Mouse (Mus musculus) stomach, embryonic 16.5 days (tissue): ENCODE results near the gene Snx3. TPM values are rescaled to one million over a fixed set of nuclear protein-coding genes. Genes with fewer than 3 reads are reported as not detected.

Experiments
- ATAC-seq: fragments of 200-750 bp; cut with Nextera tagmentation; 2 replicates; pipeline ENCODE4 v1.8.0; 2017; ENCODE audit warnings: moderate number of reproducible peaks, moderate TSS enrichment; ENCODE audit not compliant: insufficient read depth, low FRiP score
- H3K27ac ChIP-seq: fragments of 300-500 bp; sonication (generic); 2 replicates; pipeline ENCODE4 v1.5.1; 2014; ENCODE audit warnings: low read length
- H3K27me3 ChIP-seq: fragments of 300-500 bp; sonication (generic); 2 replicates; pipeline ENCODE4 v1.6.1; 2014; ENCODE audit warnings: low read length, control low read depth, mixed read lengths; ENCODE audit not compliant: control insufficient read depth, insufficient read depth
- H3K36me3 ChIP-seq: fragments of 300-500 bp; sonication (generic); 2 replicates; pipeline ENCODE4 v1.6.1; 2014; ENCODE audit warnings: low read length; ENCODE audit not compliant: control insufficient read depth, insufficient read depth
- H3K4me1 ChIP-seq: fragments of 300-500 bp; sonication (generic); 2 replicates; pipeline ENCODE4 v1.6.1; 2014; ENCODE audit warnings: low read length, control low read depth, mixed read lengths; ENCODE audit not compliant: control insufficient read depth, insufficient read depth
- H3K4me2 ChIP-seq: fragments of 300-500 bp; sonication (generic); 2 replicates; pipeline ENCODE4 v1.6.1; 2014; ENCODE audit warnings: low read depth, low read length, mixed read lengths
- H3K4me3 ChIP-seq: fragments of 300-500 bp; sonication (generic); replicated peaks from 2 replicates; pipeline ENCODE4 v1.5.1; 2014; ENCODE audit warnings: mild to moderate bottlenecking, low read length
- H3K9ac ChIP-seq: fragments of 300-500 bp; sonication (generic); 2 replicates; pipeline ENCODE4 v1.6.1; 2014; ENCODE audit warnings: low read length
- H3K9me3 ChIP-seq: fragments of 300-500 bp; sonication (generic); replicated peaks from 2 replicates; pipeline ENCODE4 v1.6.1; 2016; ENCODE audit warnings: low read length, control low read depth; ENCODE audit not compliant: control insufficient read depth
- WGBS: fragments of 180-500 bp; shearing (Covaris S2); extraction: QIAGEN DNeasy Blood & Tissue Kit; methylation state at CpG from one replicate; pipeline ENCODE4 v1.1.7; 2014; 5-methylcytosine and 5-hydroxymethylcytosine counted together
- polyA plus RNA-seq: library from polyadenylated mRNA; unstranded; fragments of >200 nt; fragmentation: Nextera tagmentation; extraction: Ambion mirVana; gene quantifications from 2 replicates; pipeline ENCODE4 v1.2.1, GENCODE M21; 2015

Snx3 gene
- polyA plus RNA-seq, 1 experiment from 2014 or later: 350 TPM

DNA sequence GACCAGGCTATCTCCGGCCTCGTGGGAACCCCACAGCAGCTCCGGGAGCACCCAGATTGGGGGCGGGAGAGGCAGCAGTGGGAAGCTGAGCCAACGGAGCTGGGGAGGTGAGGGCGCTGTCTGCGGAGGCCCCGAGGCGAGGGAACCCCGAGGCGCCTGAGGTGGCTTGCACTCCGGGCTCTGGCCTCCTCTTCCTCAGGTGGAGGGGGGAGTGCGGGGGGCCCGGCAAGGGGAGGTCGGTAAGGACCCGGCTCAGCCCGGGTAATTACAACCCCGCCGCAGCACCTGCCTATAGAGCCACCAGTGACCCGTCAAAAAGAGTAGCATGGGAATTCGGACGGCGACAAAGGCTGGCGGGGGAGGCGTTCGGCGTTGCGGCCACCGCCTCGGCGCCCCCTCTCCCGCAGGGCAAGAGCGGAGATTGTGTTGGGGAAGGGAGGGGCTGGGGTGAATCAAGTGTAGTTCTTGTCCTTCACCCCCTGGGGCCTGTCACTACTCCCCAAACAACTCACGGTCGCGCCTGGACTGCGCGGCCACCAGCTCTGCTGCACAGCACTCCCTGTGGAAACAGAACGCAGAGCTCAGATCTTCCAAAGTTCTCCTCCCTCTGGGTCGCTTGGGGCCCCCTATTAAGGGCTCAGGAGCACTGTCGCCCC is 77.8 kb downstream of the Snx3 start:
- Histone ChIP-seq H3K9me3 (no peaks in the 10 kb centered on the region), H3K27me3 (peaks cover 92% of the 10 kb centered on the region), H3K4me2 (no peak overlapping the region), H3K4me1 (peaks cover 3% of the 10 kb centered on the region; the same call in 1 of the 2 replicates), H3K36me3 (no peaks in the 10 kb centered on the region), H3K27ac (no peak overlapping the region), H3K4me3 (no peak overlapping the region), H3K9ac (no peak overlapping the region)
- under 1% methylated on average over 41 of the region's 41 CpGs for WGBS
- ATAC-seq: no peak

DNA sequence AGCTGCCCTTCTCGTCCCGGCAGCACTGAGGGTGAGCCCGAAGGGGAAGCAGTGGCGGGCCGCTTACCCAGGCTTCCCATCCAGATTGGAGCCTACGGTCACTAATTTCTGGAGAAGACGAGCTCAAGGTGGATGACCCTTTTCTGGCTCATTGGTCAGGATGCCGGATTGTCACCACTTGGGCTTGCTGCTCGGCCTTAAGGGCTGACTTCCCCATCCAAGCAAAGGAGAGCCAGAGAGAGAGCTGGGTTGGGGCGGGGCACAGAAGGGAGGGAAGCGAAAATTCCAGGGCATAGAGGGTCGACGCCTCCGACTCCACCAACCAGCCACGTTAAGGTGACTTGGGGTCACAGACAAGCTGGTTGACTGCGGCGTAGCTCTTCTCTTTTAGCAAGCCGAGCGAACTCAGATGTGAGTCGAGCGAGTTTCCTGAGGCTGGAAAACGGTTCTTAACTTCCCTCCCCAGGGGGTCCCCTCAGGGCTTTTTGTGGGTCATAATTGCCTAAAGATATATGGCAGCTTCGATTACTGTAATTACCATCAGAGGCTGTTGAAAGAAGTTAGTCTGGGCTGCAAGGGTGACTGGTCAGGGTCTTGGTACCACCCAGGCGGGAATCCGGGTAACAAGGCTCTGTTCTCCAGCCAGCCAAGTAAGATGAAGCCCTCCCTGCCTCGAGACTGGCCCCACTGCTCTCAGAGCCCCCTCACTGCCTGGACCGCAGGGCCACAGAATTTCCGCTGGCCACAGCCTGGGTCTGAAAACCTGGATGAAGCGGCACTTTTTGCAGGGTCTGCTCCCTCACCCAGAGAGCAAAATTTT is 78.5 kb downstream of the Snx3 start:
- H3K4me2 ChIP-seq: no peak overlapping the region
- no peak for ATAC-seq
- WGBS: 2% methylated on average over 29 of the region's 29 CpGs
- peaks cover 92% of the 10 kb centered on the region for H3K27me3 ChIP-seq
- H3K4me1 ChIP-seq: peaks cover 3% of the 10 kb centered on the region; the same call in 1 of the 2 replicates
- no peaks in the 10 kb centered on the region for H3K36me3 ChIP-seq
- no peak overlapping the region for H3K9ac ChIP-seq
- no peak overlapping the region for H3K27ac ChIP-seq
- H3K9me3 ChIP-seq: no peaks in the 10 kb centered on the region
- no peak overlapping the region for H3K4me3 ChIP-seq

DNA sequence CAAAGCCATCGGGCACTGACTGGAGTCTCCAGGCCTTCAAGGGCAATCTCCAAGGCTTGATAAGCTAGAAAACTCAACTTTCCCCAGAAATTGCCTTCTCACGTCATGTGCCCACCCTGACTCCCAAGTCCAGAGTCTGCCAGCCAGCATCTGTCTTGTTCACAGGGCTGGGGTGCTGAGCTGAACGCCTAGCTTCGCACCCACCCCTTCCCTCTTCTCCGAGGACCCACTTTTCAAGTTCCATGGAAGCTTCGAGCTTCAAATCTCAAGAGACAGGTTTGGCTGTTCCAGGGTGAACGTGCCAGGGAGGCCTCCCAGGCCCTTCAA is 79.1 kb downstream of the Snx3 start:
- peaks cover 3% of the 10 kb centered on the region; the same call in 1 of the 2 replicates for H3K4me1 ChIP-seq
- H3K9ac ChIP-seq: no peak overlapping the region
- H3K4me3 ChIP-seq: no peak overlapping the region
- H3K27me3 ChIP-seq: peaks cover 92% of the 10 kb centered on the region
- no peak for ATAC-seq
- whole genome bisulfite sequencing: 3% methylated on average over 7 of the region's 7 CpGs
- H3K4me2 ChIP-seq: no peak overlapping the region
- H3K27ac ChIP-seq: no peak overlapping the region
- H3K36me3 ChIP-seq: no peaks in the 10 kb centered on the region
- no peaks in the 10 kb centered on the region for H3K9me3 ChIP-seq

DNA sequence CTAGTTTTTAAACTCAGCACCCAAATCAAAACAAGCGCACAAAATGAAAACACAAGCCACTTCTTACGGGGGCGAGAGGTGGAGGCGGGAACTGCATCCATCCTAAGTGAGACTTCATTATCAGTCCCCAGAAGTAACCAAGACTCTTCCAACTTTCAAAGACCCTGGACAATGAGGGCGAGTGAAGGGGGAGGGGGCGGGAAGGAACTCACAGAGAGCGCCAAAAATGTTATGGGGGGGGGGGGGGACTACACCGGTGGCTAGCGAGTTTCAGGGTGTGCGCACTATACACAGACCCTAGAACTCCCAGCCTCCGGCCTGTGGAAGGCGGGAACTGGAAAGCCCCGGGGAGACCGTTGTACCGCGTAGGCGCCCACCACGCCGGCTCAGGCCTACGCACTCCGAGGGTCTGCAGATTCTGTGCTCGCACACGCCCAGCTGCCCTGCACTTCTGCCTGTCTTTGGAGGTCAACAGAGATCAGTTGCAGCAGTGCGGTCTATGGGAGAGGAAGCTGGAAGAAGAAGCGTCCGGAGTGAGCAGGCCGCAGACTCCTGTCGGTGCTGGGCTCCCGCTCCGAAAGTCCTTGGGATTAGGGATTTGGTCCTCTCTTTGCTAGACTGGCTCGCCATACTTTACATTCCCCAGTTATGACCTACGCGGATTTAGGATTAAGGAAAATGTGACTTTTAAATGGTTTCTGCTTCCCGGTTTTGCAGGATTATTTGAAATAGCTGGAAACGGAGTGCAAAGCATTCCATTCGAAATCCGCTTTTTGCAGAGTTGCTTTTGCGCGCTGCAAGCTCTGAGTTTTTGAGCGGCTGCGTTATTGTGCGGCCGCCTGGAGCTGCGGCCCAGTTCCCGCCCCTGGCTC is 80.1 kb downstream of the Snx3 start:
- Histone ChIP-seq H3K36me3 (no peaks in the 10 kb centered on the region), H3K4me2 (no peak overlapping the region), H3K27ac (no peak overlapping the region), H3K9ac (no peak overlapping the region), H3K4me1 (peaks cover 3% of the 10 kb centered on the region; the same call in 1 of the 2 replicates), H3K9me3 (0 out of 2 replicates have a peak, but pooled peaks cover 3% of the 10 kb centered on the region), H3K27me3 (peaks cover 93% of the 10 kb centered on the region), H3K4me3 (no peak overlapping the region)
- no peak for ATAC-seq
- WGBS: 1% methylated on average over 45 of the region's 45 CpGs

DNA sequence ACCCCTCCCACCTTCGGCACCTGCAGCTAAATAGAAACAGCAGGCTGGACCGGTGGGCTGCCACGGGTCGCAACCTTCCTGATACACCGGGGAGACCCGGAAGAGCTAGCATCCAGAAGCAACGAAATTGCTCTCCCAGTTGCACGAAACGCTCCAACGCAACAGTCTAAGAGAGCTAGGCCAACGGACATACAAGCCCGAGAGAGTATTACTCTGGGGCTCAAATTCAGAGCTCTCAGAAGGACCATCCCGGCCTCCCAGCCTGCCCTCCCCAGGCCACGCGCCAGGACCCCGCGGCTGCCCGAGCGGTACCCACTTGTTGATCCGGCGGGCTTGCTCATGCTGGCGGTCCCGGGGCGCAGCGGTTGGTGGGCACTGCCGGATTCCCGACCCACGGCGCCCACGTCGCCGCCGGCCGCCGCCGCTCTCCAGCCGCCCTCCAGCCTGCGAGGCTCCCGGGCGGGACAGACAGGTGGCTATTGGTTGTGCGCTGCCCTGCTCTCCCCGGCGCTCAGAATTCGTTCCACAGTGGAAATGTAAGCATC is 80.8 kb downstream of the Snx3 start:
- Histone ChIP-seq H3K36me3 (no peaks in the 10 kb centered on the region), H3K27me3 (peaks cover 92% of the 10 kb centered on the region), H3K9me3 (0 out of 2 replicates have a peak, but pooled peaks cover 3% of the 10 kb centered on the region), H3K4me2 (no peak overlapping the region), H3K9ac (no peak overlapping the region), H3K4me3 (no peak overlapping the region), H3K4me1 (peaks cover 3% of the 10 kb centered on the region; the same call in 1 of the 2 replicates), H3K27ac (no peak overlapping the region)
- under 1% methylated on average over 44 of the region's 44 CpGs for WGBS
- ATAC-seq: no peak

DNA sequence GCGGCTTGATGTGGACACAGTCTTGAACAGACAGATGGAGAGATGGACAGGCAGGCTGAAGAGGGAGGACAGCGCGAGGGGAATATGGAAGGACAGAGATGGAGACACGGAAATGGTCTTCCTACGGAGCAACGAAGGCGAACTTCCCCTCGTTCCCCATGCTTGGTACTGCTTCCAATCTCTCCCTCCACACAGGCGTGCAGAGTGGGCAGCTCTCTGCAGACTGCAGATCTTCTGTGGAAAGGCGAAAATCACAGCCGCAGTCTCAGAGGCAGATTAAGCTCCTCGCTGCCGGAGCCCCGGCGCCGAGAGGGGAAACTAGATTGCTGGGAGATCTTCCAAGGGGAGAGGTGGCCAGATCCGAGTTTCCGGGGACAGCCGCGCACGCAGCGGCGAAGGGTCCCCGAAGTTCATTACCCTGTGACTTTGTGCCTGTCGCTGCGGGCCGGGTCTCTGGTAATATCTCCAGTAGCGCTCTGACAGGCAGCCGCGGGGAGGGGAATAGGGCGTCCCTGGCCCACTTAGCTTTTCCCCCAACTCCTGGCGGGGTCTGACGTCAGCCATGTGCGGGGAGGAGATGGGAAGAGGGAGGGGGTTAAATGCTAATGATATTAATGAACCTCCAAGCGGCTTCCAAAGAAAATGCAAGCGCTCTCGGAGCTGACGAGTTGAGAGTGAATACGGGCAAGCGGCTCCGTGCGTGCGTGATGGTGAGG is 81.5 kb downstream of the Snx3 start, which contains the start of the genes Nr2e1 and Ostm1:
Nr2e1 (minus strand) TSS at position 476 of the 716 bp plus-strand sequence.
Ostm1 (plus strand) TSS at position 666 of the 716 bp plus-strand sequence.
- ATAC-seq: no peak
- Histone ChIP-seq H3K27me3 (peaks cover 91% of the 10 kb centered on the region), H3K9me3 (0 out of 2 replicates have a peak, but pooled peaks cover 3% of the 10 kb centered on the region), H3K4me1 (peaks cover 3% of the 10 kb centered on the region; the same call in 1 of the 2 replicates), H3K27ac (no peak within 1 kb of the TSS), H3K4me2 (0 out of 2 replicates have a peak within 1 kb of the TSS, but pooled peaks have one; percentile 20), H3K4me3 (peak within 1 kb of the TSS; percentile 24), H3K36me3 (no peaks in the 10 kb centered on the region), H3K9ac (no peak within 1 kb of the TSS)
- under 1% methylated on average over 43 of the region's 43 CpGs for WGBS

DNA sequence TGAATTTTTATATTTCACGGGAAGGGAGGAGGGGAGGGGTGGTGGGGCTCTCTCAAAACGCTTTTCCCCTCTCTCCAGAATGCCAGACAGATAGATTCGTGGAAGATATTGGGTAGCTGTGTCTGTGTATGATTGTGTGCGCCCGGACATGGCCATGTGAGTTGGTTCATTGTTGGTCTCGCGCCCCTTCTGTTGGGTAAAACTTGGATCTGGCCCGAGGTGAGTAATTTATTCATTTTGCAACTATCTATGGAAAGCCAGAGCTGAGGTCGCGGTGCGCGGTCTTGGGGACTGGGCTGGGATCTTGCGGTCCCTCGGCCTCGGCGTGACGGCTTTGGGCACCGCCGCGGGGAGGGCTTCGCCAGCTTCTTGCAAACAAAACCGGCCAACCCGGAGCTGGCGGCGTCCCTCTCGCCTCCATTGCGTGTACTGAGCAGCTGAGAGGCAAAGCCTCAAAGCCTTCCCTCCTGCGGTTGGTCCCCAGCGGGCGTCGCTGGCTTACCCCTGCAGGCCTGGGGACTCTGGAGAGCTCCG is 82.1 kb downstream of the Snx3 start:
- Histone ChIP-seq H3K4me3 (peak overlapping the region; percentile 24), H3K4me2 (0 out of 2 replicates have a peak overlapping the region, but pooled peaks have one; percentile 20), H3K36me3 (no peaks in the 10 kb centered on the region), H3K27me3 (peaks cover 91% of the 10 kb centered on the region), H3K9ac (no peak overlapping the region), H3K27ac (no peak overlapping the region), H3K4me1 (peaks cover 3% of the 10 kb centered on the region; the same call in 1 of the 2 replicates), H3K9me3 (0 out of 2 replicates have a peak, but pooled peaks cover 3% of the 10 kb centered on the region)
- ATAC-seq: no peak
- under 1% methylated on average over 32 of the region's 32 CpGs for WGBS
